Mouse (Mus musculus): ENCODE results near the gene Plin4. TPM values are rescaled to one million over a fixed set of nuclear protein-coding genes. Genes with fewer than 3 reads are reported as not detected.

The Plin4 gene
- polyA plus RNA-seq, 1 experiment from 2014 or later = 0.08 TPM

GRCm38 (mm10) chr17:56137839-56138613 is 28.4 kb upstream of the Plin4 start:
- H3K9me3 ChIP-seq = no peaks in the 10 kb centered on the region
- peaks cover 79% of the 10 kb centered on the region for H3K27me3 ChIP-seq (ENCODE audit: insufficient read depth, poor library complexity, severe bottlenecking)
- no peak for DNase-seq (ENCODE audit: low spot score)
- H3K4me1 ChIP-seq = peaks cover 64% of the 10 kb centered on the region
- 16% methylated on average over 25 of the region's 25 CpGs for WGBS
- H3K4me3 ChIP-seq = 0 out of 2 replicates have a peak overlapping the region, but pooled peaks have one; percentile 22
- no peak overlapping the region for H3K27ac ChIP-seq
- H3K36me3 ChIP-seq = no peaks in the 10 kb centered on the region

GRCm38 (mm10) chr17:56136558-56136957 is 27.0 kb upstream of the Plin4 start:
- H3K4me3 ChIP-seq = no peak overlapping the region
- no peaks in the 10 kb centered on the region for H3K36me3 ChIP-seq
- WGBS = 67% methylated on average over 7 of the region's 7 CpGs
- peaks cover 52% of the 10 kb centered on the region for H3K4me1 ChIP-seq
- no peak overlapping the region for H3K27ac ChIP-seq
- H3K27me3 ChIP-seq (ENCODE audit: insufficient read depth, poor library complexity, severe bottlenecking) = peaks cover 64% of the 10 kb centered on the region
- 0 out of 2 replicates have a peak, but pooled peaks cover under 1% of the 10 kb centered on the region for H3K9me3 ChIP-seq
- no peak for DNase-seq (ENCODE audit: low spot score)

- H3K27me3 ChIP-seq (ENCODE audit: insufficient read depth, poor library complexity, severe bottlenecking) = peaks cover 44% of the 10 kb centered on the region
- H3K27ac ChIP-seq = peak overlapping the region; percentile 59
- H3K4me3 ChIP-seq = peak overlapping the region; percentile 57
- peaks cover 36% of the 10 kb centered on the region for H3K4me1 ChIP-seq
- H3K36me3 ChIP-seq = peaks cover 6% of the 10 kb centered on the region; the same call in 1 of the 2 replicates
- DNase-seq (ENCODE audit: low spot score) = no peak
- peaks cover 5% of the 10 kb centered on the region; the same call in 1 of the 2 replicates for H3K9me3 ChIP-seq
- WGBS = 2% methylated on average over 27 of the region's 27 CpGs
Measured at GRCm38 (mm10) chr17:56134463-56134971, 24.9 kb upstream of the Plin4 start.

GRCm38 (mm10) chr17:56133457-56134363 is 24.1 kb upstream of the Plin4 start:
- Histone ChIP-seq H3K4me1 (peaks cover 32% of the 10 kb centered on the region), H3K27me3 (ENCODE audit: insufficient read depth, poor library complexity, severe bottlenecking) (peaks cover 35% of the 10 kb centered on the region), H3K27ac (peak overlapping the region; percentile 59), H3K9me3 (peaks cover 5% of the 10 kb centered on the region; the same call in 1 of the 2 replicates), H3K36me3 (peaks cover 6% of the 10 kb centered on the region; the same call in 1 of the 2 replicates), H3K4me3 (peak overlapping the region; percentile 57)
- WGBS = 18% methylated on average over 19 of the region's 21 CpGs
- no peak for DNase-seq (ENCODE audit: low spot score)

DNA sequence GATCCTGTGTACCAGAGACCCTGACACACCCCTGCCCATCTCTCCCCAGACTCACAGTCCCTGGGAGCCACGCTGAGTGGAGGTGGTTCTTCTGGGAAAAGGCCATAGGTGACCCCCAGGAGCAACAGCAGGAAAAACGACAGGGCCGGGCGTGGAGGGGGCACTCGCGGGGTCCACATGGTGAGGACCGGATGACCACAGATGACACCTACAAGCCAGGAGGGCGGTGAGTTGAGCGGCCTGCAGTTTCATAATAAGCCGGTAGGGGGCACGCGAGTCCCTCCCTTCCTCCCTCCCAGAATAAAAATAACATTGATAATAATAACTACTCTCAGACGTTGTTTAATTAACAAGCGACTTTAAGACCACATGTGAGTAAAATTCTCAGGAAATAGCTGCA is 23.1 kb upstream of the Plin4 start:
- peaks cover 6% of the 10 kb centered on the region; the same call in 1 of the 2 replicates for H3K36me3 ChIP-seq
- DNase-seq (ENCODE audit: low spot score) = no peak
- peaks cover 26% of the 10 kb centered on the region for H3K27me3 ChIP-seq (ENCODE audit: insufficient read depth, poor library complexity, severe bottlenecking)
- peaks cover 25% of the 10 kb centered on the region for H3K4me1 ChIP-seq
- 0 out of 2 replicates have a peak overlapping the region, but pooled peaks have one; percentile 15 for H3K4me3 ChIP-seq
- 6% methylated on average over 14 of the region's 14 CpGs for WGBS
- peaks cover 5% of the 10 kb centered on the region; the same call in 1 of the 2 replicates for H3K9me3 ChIP-seq
- H3K27ac ChIP-seq = no peak overlapping the region

- WGBS = 37% methylated on average over 7 of the region's 7 CpGs
- no peak overlapping the region for H3K4me3 ChIP-seq
- H3K27me3 ChIP-seq (ENCODE audit: insufficient read depth, poor library complexity, severe bottlenecking) = peaks cover 18% of the 10 kb centered on the region
- peaks cover 25% of the 10 kb centered on the region for H3K4me1 ChIP-seq
- no peak for DNase-seq (ENCODE audit: low spot score)
- peaks cover 6% of the 10 kb centered on the region; the same call in 1 of the 2 replicates for H3K36me3 ChIP-seq
- peaks cover 5% of the 10 kb centered on the region; the same call in 1 of the 2 replicates for H3K9me3 ChIP-seq
- H3K27ac ChIP-seq = no peak overlapping the region
Measured at GRCm38 (mm10) chr17:56131814-56132213, 22.2 kb upstream of the Plin4 start.

- Histone ChIP-seq H3K27ac (no peak overlapping the region), H3K4me3 (no peak overlapping the region), H3K9me3 (peaks cover 5% of the 10 kb centered on the region; the same call in 1 of the 2 replicates), H3K36me3 (peaks cover 6% of the 10 kb centered on the region; the same call in 1 of the 2 replicates), H3K4me1 (peaks cover 25% of the 10 kb centered on the region), H3K27me3 (ENCODE audit: insufficient read depth, poor library complexity, severe bottlenecking) (peaks cover 15% of the 10 kb centered on the region)
- DNase-seq (ENCODE audit: low spot score) = no peak
- WGBS = 92% methylated on average over 10 of the region's 10 CpGs
Measured at GRCm38 (mm10) chr17:56131136-56131535, 21.5 kb upstream of the Plin4 start.

- WGBS = 82% methylated on average over 15 of the region's 15 CpGs
- peaks cover 12% of the 10 kb centered on the region for H3K4me1 ChIP-seq
Measured at GRCm38 (mm10) chr17:56128246-56128645, 18.6 kb upstream of the Plin4 start.

GRCm38 (mm10) chr17:56126175-56126574 is 16.6 kb upstream of the Plin4 start:
- Histone ChIP-seq H3K9me3 (peaks cover 13% of the 10 kb centered on the region), H3K4me3 (no peak overlapping the region), H3K27ac (no peak overlapping the region), H3K4me1 (peaks cover 10% of the 10 kb centered on the region), H3K27me3 (ENCODE audit: insufficient read depth, poor library complexity, severe bottlenecking) (peaks cover 52% of the 10 kb centered on the region), H3K36me3 (peaks cover 12% of the 10 kb centered on the region; the same call in 1 of the 2 replicates)
- WGBS = 70% methylated on average over 11 of the region's 11 CpGs
- DNase-seq (ENCODE audit: low spot score) = no peak

More at GRCm38 (mm10) chr17:56128246-56128645, 18.6 kb upstream of the Plin4 start:
- H3K36me3 ChIP-seq = peaks cover 6% of the 10 kb centered on the region; the same call in 1 of the 2 replicates
- peaks cover 5% of the 10 kb centered on the region; the same call in 1 of the 2 replicates for H3K9me3 ChIP-seq
- DNase-seq (ENCODE audit: low spot score) = no peak
- H3K4me3 ChIP-seq = no peak overlapping the region
- peaks cover 31% of the 10 kb centered on the region for H3K27me3 ChIP-seq (ENCODE audit: insufficient read depth, poor library complexity, severe bottlenecking)
- no peak overlapping the region for H3K27ac ChIP-seq

DNA sequence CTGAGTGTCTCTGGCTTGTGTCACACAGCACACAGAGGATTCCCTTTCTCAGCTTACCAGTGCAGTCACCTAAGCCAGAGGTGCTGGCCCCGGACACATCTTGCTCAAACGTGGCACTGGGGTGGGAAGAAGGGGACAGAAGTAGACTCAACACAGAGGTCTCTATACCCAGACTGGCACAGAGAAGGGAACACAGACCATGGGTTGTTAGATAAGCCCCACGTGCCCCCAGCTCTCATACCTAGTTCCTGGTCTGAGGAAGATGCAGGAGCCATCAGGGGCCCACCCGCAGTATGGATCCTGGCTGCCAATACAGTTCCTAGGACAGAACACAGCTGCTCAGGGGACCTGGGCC is 15.7 kb upstream of the Plin4 start:
- peaks cover 61% of the 10 kb centered on the region for H3K27me3 ChIP-seq (ENCODE audit: insufficient read depth, poor library complexity, severe bottlenecking)
- peaks cover 16% of the 10 kb centered on the region for H3K4me1 ChIP-seq
- no peak overlapping the region for H3K4me3 ChIP-seq
- 79% methylated on average over 4 of the region's 4 CpGs for WGBS
- no peak for DNase-seq (ENCODE audit: low spot score)
- peaks cover 6% of the 10 kb centered on the region; the same call in 1 of the 2 replicates for H3K36me3 ChIP-seq
- H3K9me3 ChIP-seq = peaks cover 12% of the 10 kb centered on the region
- H3K27ac ChIP-seq = no peak overlapping the region

DNA sequence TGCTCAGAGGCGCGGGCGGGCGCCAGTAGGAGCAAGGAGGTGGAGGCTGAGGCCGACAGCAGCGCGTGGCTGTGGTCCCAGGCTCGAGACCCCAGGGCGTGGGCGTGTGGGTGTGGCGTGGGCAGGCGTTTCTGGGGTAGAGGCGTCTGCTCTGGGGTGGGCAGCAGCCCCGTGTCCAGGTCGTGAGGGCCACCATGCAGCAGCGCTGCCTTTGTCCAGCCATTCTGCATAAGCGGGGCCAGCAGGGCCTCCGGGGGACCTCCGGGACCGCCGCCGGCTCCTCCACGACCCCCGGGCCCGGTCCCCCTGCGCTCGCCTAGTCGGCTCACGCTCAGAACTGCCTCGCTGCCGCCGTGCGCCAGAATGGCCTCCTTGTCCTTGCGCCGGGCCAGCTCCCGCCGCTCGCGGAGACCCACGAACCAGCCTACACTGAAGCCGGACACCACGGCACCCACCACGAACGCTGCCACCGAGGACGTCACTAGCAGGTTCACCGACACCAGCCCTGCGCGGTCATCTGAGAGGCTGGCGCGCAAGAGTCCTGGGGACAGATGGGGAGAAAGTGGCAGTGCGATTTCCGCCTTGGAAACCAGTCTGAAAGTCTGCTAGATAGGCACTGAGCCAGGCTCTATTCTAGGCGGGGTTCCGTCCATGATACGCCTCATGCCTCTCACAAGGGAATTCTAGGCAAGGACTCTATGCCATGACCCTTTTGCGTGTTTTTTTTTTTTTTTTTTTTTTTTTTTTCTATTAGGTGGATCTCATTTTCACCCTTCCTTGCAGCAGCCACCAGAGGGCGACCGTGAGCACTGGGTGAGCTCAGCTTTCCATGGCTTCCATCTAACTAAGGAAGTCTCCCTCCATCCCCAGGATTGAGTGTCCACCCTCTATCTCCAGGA is 15.0 kb upstream of the Plin4 start:
- Histone ChIP-seq H3K27ac (peak overlapping the region; percentile 62), H3K27me3 (ENCODE audit: insufficient read depth, poor library complexity, severe bottlenecking) (peaks cover 67% of the 10 kb centered on the region), H3K9me3 (peaks cover 12% of the 10 kb centered on the region), H3K4me1 (peaks cover 22% of the 10 kb centered on the region), H3K4me3 (peak overlapping the region; percentile 58), H3K36me3 (peaks cover 6% of the 10 kb centered on the region; the same call in 1 of the 2 replicates)
- WGBS = 5% methylated on average over 49 of the region's 59 CpGs
- no peak for DNase-seq (ENCODE audit: low spot score)
